ENCODE assay signal across 9 mouse cellular contexts in genomic region chr12:79864346-79865178, GRCm38 (mm10).
DNase-seq lines count a peak whose midpoint lies in the region; ATAC-seq and TF ChIP-seq lines count a peak whose summit lies in the region.
"Had no signal": no experiment of that assay in that cellular context is flagged by ENCODE, and none has a peak within 500 bp of the region (broad histone marks: within the 10 kb centered on the region; RNA-seq: fewer than 3 reads in every experiment).

No protein-coding gene starts in this region.

- H3K9me3 ChIP-seq in liver, postnatal 0 days (ENCODE audit: low read length): no peaks in the 10 kb centered on the region
- no peaks in the 10 kb centered on the region for H3K9me3 ChIP-seq in liver, embryonic 12.5 days (replicated peaks)
- H3K9me3 ChIP-seq in hindbrain, embryonic 13.5 days: peaks cover 4% of the 10 kb centered on the region; the same call in 1 of the 2 replicates

- H3K4me2 ChIP-seq in liver, postnatal 0 days (ENCODE audit: low read depth, low read length): no peak overlapping the region
- H3K4me2 ChIP-seq in liver, embryonic 12.5 days: no peak overlapping the region
- no peak overlapping the region for H3K4me2 ChIP-seq in hindbrain, embryonic 13.5 days

- no peak for TF ChIP-seq EP300 in liver, postnatal 0 days (IDR thresholded peaks at IDR 0.05; ENCODE audit: low read depth)

- intact Hi-C loops in gastrocnemius, postnatal 36 days (cut with DNase I): no loop called here

- peak; percentile 21; the same call in 1 of the 2 replicates for ATAC-seq in liver, postnatal 0 days
- no peak for ATAC-seq in liver, embryonic 12.5 days
- ATAC-seq in hindbrain, embryonic 13.5 days (ENCODE audit: low FRiP score): no peak

- TF ChIP-seq CTCF in liver, postnatal 0 days (IDR thresholded peaks at IDR 0.05; ENCODE audit: low read depth): no peak

- H3K9ac ChIP-seq in liver, postnatal 0 days (replicated peaks): no peak overlapping the region
- H3K9ac ChIP-seq in liver, embryonic 12.5 days: no peak overlapping the region
- no peak overlapping the region for H3K9ac ChIP-seq in hindbrain, embryonic 13.5 days
- H3K9ac ChIP-seq: liver, embryonic 14.5 days had no signal

- H3K36me3 ChIP-seq in liver, postnatal 0 days (replicated peaks; ENCODE audit: insufficient read depth, low read length): no peaks in the 10 kb centered on the region
- no peaks in the 10 kb centered on the region for H3K36me3 ChIP-seq in liver, embryonic 12.5 days
- H3K36me3 ChIP-seq in hindbrain, embryonic 13.5 days: no peaks in the 10 kb centered on the region

- H3K4me1 ChIP-seq in liver, postnatal 0 days (ENCODE audit: insufficient read depth): peaks cover 5% of the 10 kb centered on the region
- H3K4me1 ChIP-seq in liver, embryonic 12.5 days: peaks cover 12% of the 10 kb centered on the region
- H3K4me1 ChIP-seq in hindbrain, embryonic 13.5 days (replicated peaks): peaks cover 8% of the 10 kb centered on the region

- no peak overlapping the region for H3K4me3 ChIP-seq in liver, postnatal 0 days (ENCODE audit: low read depth, low read length)
- no peak overlapping the region for H3K4me3 ChIP-seq in liver, embryonic 12.5 days
- H3K4me3 ChIP-seq in hindbrain, embryonic 13.5 days: no peak overlapping the region

- H3K27ac ChIP-seq in liver, postnatal 0 days (ENCODE audit: low read depth): no peak overlapping the region
- H3K27ac ChIP-seq in liver, embryonic 12.5 days: no peak overlapping the region
- no peak overlapping the region for H3K27ac ChIP-seq in hindbrain, embryonic 13.5 days
- H3K27ac ChIP-seq: liver, embryonic 14.5 days had no signal

- no peak for DNase-seq in liver, postnatal 0 days
- peak; percentile 55 for DNase-seq in adrenal gland, postnatal 14 days
- DNase-seq in gastrocnemius, postnatal 36 days: peak; percentile 32 to 42
- peak; percentile 78 for DNase-seq in skeletal muscle tissue, adult 2 months (ENCODE audit: low read depth, low spot score)
- DNase-seq in kidney, adult 8-10 months: no peak
- DNase-seq: retina, postnatal 1 day had no signal

- H3K27me3 ChIP-seq in liver, postnatal 0 days (ENCODE audit: insufficient read depth, low read length): no peaks in the 10 kb centered on the region
- no peaks in the 10 kb centered on the region for H3K27me3 ChIP-seq in liver, embryonic 12.5 days (replicated peaks)
- H3K27me3 ChIP-seq in hindbrain, embryonic 13.5 days: no peaks in the 10 kb centered on the region

- WGBS in liver, postnatal 0 days (ENCODE audit: insufficient replicate concordance): 62% methylated on average over 20 of the region's 20 CpGs
- WGBS in liver, embryonic 12.5 days (ENCODE audit: insufficient replicate concordance): 70% methylated on average over 20 of the region's 20 CpGs
- 75% methylated on average over 20 of the region's 20 CpGs for WGBS in hindbrain, embryonic 13.5 days

Comparison
In these comparisons a context has a peak if more than half of its experiments do, and no peak if none do; other contexts are left out.
1. DNase-seq: peak in adrenal gland, postnatal 14 days (single experiment), gastrocnemius, postnatal 36 days (2 of 2) and skeletal muscle tissue, adult 2 months (single experiment); none in liver, postnatal 0 days (single experiment) and kidney, adult 8-10 months (0 of 2).